Mouse (Mus musculus): ENCODE data around the gene Ankrd1.

Ankrd1 gene

GRCm38 (mm10) chr19:36109318-36109944 lies 10.5 kb downstream of the Ankrd1 start:
- DNase-seq (ENCODE audit: low spot score in 2 of 2) = no peak

DNA sequence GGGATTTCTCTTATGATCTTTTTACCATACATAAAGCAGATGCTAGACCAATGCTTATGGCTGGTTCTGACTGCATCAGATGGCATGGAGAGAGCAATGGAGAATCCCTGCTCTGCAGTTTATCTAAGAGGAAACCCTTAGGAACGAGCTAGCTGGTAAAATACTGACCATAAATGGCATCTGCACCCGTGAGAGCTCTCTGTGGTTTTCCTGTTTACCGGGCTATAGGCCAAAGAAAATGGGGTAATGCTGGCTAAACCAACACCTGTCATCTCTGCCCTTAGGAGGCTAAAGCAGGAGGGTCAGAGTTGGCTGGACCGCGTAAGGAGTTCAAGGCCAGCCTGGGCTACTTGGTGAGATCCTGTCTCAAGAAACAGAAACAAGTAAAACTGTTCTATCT lies 16.0 kb downstream of the Ankrd1 start:
- DNase-seq (ENCODE audit: low spot score in 2 of 2) = no peak

GRCm38 (mm10) chr19:36098916-36099315 lies 21.0 kb downstream of the Ankrd1 start:
- DNase-seq (ENCODE audit: low spot score in 2 of 2) = no peak

GRCm38 (mm10) chr19:36098265-36098664 lies 21.6 kb downstream of the Ankrd1 start:
- no peak for DNase-seq (ENCODE audit: low spot score in 2 of 2)

DNA sequence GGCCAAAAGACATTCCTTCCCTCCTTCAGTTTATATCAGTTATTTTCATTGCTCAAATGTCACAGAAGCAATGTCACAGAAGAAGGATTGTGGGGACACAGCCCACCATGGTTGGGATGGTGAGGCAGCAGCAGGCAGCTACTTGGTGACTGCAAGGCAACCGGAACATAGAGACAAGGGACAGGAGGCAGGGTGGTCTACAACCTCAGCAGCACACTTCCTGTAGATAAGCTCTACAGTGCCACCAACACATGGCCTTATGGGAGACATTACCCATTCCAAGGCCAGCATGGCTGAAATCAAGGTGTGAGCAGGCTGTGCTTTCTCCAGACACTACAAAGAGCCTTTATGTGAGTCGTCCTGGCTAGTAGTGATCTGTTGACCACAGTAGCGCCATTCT lies 22.7 kb downstream of the Ankrd1 start:
- DNase-seq (ENCODE audit: low spot score in 2 of 2) = no peak

DNA sequence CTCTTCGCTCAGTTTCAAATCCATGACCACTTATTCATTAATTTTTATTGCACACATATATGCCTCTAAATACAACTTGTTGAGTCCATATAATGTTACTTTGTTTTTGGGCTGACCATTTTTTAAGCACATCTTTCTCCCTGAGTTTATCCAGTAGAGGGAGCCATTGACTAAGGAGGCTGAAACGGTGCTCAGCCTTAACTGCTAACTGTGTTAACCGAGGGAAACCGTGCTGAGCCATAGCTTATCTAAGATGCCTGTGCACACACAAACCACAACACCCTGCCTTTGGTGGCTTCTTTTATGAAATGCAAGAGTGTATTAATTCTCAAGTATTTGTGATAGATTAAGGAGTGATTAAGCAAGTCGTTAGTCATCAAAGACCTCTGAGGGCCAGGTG lies 29.1 kb downstream of the Ankrd1 start:
- no peak for DNase-seq (ENCODE audit: low spot score in 2 of 2)

DNA sequence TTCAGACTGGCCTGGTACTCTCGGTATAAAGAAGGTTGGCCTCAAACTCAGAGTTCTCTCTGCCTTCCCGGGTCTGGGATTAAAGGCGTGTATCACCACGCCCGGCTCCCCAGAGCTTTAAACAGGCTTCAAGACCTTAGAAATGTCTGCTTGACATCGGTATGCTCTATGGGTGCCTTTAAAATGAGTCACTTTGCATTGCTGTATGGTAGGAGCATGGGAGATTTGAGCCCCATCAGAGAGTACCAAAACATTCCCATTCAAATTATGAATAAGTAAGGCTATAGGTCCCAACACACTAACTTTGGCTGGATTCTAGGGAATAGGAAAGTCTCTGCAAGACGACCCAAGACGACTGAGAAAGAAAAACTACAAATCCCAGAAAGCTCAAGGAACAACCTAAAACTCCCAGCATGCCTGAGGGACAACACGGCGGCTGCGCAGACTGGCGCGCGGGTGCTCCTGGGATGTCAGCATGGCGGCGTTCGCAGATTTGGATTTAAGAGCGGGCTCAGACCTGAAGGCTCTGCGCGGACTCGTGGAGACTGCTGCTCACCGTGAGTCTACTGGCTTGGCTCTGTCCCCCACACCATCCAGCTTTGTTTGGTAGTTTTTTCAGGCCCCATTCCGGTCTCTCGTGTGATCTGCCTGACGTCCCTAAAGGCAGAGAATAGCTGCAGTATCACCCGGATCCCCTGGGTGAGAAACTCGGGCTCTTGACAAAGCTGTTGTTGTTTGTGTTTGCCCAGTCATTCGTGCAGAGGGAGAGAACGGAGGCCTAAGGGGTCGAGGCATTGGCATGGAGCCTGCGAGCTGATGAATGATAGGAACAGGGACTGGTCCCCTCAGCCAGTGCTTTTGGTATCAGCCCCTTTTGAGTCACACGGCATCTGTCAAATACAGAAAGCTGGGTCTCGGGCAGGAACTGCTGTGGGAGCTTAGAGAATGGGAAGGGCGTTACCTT lies 36.4 kb downstream of the Ankrd1 start, which contains the start of gene Rpp30:
Gene Rpp30, plus strand, starts transcription at position 455 of the 964 bp plus-strand sequence.
- peak; percentile 52 to 76 for DNase-seq (ENCODE audit: low spot score in 2 of 2)

- no peak for DNase-seq (ENCODE audit: low spot score in 2 of 2)
Measured at GRCm38 (mm10) chr19:36082606-36083261, 37.2 kb downstream of the Ankrd1 start.

GRCm38 (mm10) chr19:36062801-36063529 lies 56.9 kb downstream of the Ankrd1 start:
- DNase-seq (ENCODE audit: low spot score in 2 of 2) = no peak
